Mouse (Mus musculus): ENCODE results near the gene Ankrd54. TPM values are rescaled to one million over a fixed set of nuclear protein-coding genes. Genes with fewer than 3 reads are reported as not detected.

The Ankrd54 gene
- total and polyA plus RNA-seq, 3 experiments, result 21.8 to 38.6 (median 26.4) TPM

DNA sequence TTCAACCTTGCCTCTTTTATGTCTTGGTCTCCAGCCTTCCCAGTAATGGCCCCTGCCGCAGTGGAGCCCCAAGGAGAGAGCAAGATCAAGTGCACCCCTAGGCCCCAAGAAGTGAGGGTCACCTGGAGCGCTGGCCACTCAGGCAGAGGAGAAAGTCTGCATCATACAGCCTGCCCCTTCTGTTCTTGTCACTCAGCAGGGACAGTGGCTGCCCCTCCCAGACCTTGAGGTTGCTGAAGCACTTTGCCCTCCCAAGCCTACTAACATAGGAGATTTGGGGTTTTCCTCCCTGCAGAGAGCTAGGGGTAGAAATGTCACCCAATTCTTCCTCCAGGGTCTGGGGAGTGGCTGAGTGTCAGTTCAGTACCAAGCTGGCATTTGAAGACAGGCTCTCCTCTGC is 10.3 kb downstream of the Ankrd54 start:
- Histone ChIP-seq H3K4me2 (ENCODE audit: insufficient read depth, low read depth, poor library complexity, severe bottlenecking) (no peak overlapping the region), H3K4me3 (replicated peaks in 1 of 3; ENCODE audit: low read depth in 2 of 3, low read length in 2 of 3, poor library complexity in 1 of 3) (no peak overlapping the region), H3K79me2 (replicated peaks; ENCODE audit: control insufficient read depth, extremely low read depth, insufficient read depth, poor library complexity, severe bottlenecking) (no peaks in the 10 kb centered on the region), H3K27ac (ENCODE audit: insufficient read depth, low read depth) (no peak overlapping the region), H3K9me3 (replicated peaks; ENCODE audit: low read length) (no peaks in the 10 kb centered on the region), H3K36me3 (replicated peaks in 1 of 2; ENCODE audit: control insufficient read depth in 1 of 2, insufficient read depth in 1 of 2, low read length in 1 of 2) (peaks cover 49 to 62% of the 10 kb centered on the region in 2 experiments), H3K9ac (ENCODE audit: insufficient read depth, low read depth) (no peak overlapping the region), H3K4me1 (ENCODE audit: control insufficient read depth in 1 of 2, insufficient read depth in 2 of 2) (peaks cover 21 to 35% of the 10 kb centered on the region in 2 experiments), H3K27me3 (replicated peaks) (no peaks in the 10 kb centered on the region)
- no peak for DNase-seq (ENCODE audit: extremely low read depth)
- TF ChIP-seq NELFE (IDR thresholded peaks at IDR 0.05; ENCODE audit: low read depth, low read length), result no peak
- TF ChIP-seq USF2 (conservative IDR thresholded peaks at IDR 0.05; ENCODE audit: low read depth, low read length), result no peak
- TF ChIP-seq ZNF384 (IDR thresholded peaks at IDR 0.05; ENCODE audit: low read depth, low read length), result no peak
- TF ChIP-seq SMC3 (IDR thresholded peaks at IDR 0.05; ENCODE audit: low read depth, low read length), result no peak
- TF ChIP-seq JUN (IDR thresholded peaks at IDR 0.05; ENCODE audit: insufficient read depth, low read depth, low read length), result no peak
- no peak for TF ChIP-seq ZC3H11A (IDR thresholded peaks at IDR 0.05; ENCODE audit: low read depth, low read length)
- no peak for TF ChIP-seq BHLHE40 (IDR thresholded peaks at IDR 0.05; ENCODE audit: low read depth, low read length)
- TF ChIP-seq EP300 (IDR thresholded peaks at IDR 0.05; ENCODE audit: low read length), result no peak
- TF ChIP-seq RCOR1 (conservative IDR thresholded peaks at IDR 0.05; ENCODE audit: low read depth, low read length), result no peak
- TF ChIP-seq NRF1 (IDR thresholded peaks at IDR 0.05; ENCODE audit: low read depth, low read length), result no peak
- in situ Hi-C loops (cut with MboI; ENCODE audit: low pct_ligation_motif_present, low pct_unique_long_range_greater_than_20kb, low sequenced_read_pairs) (no loop called here), dilution Hi-C loops (cut with MboI; ENCODE audit: extremely low pct_ligation_motif_present, extremely low pct_unique_long_range_greater_than_20kb, low sequenced_read_pairs) (no loop called here)

- dilution Hi-C loops (cut with MboI; ENCODE audit: extremely low pct_ligation_motif_present, extremely low pct_unique_long_range_greater_than_20kb, low sequenced_read_pairs), result no loop called here
- in situ Hi-C loops (cut with MboI; ENCODE audit: low pct_ligation_motif_present, low pct_unique_long_range_greater_than_20kb, low sequenced_read_pairs), result no loop called here
- TF ChIP-seq USF1 (IDR thresholded peaks at IDR 0.05; ENCODE audit: low read depth, low read length) (no peak), HCFC1 (IDR thresholded peaks at IDR 0.05; ENCODE audit: low read depth, low read length) (no peak), PAX5 (IDR thresholded peaks at IDR 0.05; ENCODE audit: low read length) (no peak), JUN (IDR thresholded peaks at IDR 0.05; ENCODE audit: insufficient read depth, low read depth, low read length) (no peak), KAT2A (IDR thresholded peaks at IDR 0.05; ENCODE audit: insufficient replicate concordance, low read length) (no peak), POLR2A (IDR thresholded peaks at IDR 0.05; ENCODE audit: low read depth, low read length) (no peak; the same call in 1 of the 2 replicates), ELF1 (IDR thresholded peaks at IDR 0.05; ENCODE audit: low read depth, low read length) (no peak), TCF12 (IDR thresholded peaks at IDR 0.05; ENCODE audit: low read depth, low read length) (no peak), MEF2A (IDR thresholded peaks at IDR 0.05; ENCODE audit: borderline replicate concordance, low read depth, low read length) (no peak), IRF4 (IDR thresholded peaks at IDR 0.05; ENCODE audit: low read depth, low read length) (no peak), MAX (IDR thresholded peaks at IDR 0.05; ENCODE audit: low read length) (no peak), MXI1 (IDR thresholded peaks at IDR 0.05; ENCODE audit: low read depth, low read length) (no peak), CTCF (conservative IDR thresholded peaks at IDR 0.05 in 1 of 2, IDR thresholded peaks at IDR 0.05 in 1 of 2; ENCODE audit: low read depth in 2 of 2, low read length in 2 of 2) (no peak)
Observed at GRCm38 (mm10) chr15:79051461-79052360, 11.0 kb downstream of the Ankrd54 start.

More at GRCm38 (mm10) chr15:79051461-79052360, 11.0 kb downstream of the Ankrd54 start:
- no peak for DNase-seq (ENCODE audit: extremely low read depth)
- H3K9ac ChIP-seq (ENCODE audit: insufficient read depth, low read depth), result no peak overlapping the region
- no peak overlapping the region for H3K4me2 ChIP-seq (ENCODE audit: insufficient read depth, low read depth, poor library complexity, severe bottlenecking)
- peaks cover 21 to 35% of the 10 kb centered on the region in 2 experiments for H3K4me1 ChIP-seq (ENCODE audit: control insufficient read depth in 1 of 2, insufficient read depth in 2 of 2)
- H3K36me3 ChIP-seq (replicated peaks in 1 of 2; ENCODE audit: control insufficient read depth in 1 of 2, insufficient read depth in 1 of 2, low read length in 1 of 2), result peaks cover 43 to 57% of the 10 kb centered on the region in 2 experiments
- no peaks in the 10 kb centered on the region for H3K9me3 ChIP-seq (replicated peaks; ENCODE audit: low read length)
- H3K4me3 ChIP-seq (replicated peaks in 1 of 3; ENCODE audit: low read depth in 2 of 3, low read length in 2 of 3, poor library complexity in 1 of 3), result no peak overlapping the region
- no peaks in the 10 kb centered on the region for H3K79me2 ChIP-seq (replicated peaks; ENCODE audit: control insufficient read depth, extremely low read depth, insufficient read depth, poor library complexity, severe bottlenecking)
- H3K27ac ChIP-seq (ENCODE audit: insufficient read depth, low read depth), result no peak overlapping the region
- no peaks in the 10 kb centered on the region for H3K27me3 ChIP-seq (replicated peaks)
